Mouse (Mus musculus): ENCODE results near the gene Nprl2.

Gene Nprl2

GRCm38 (mm10) chr9:107534408-107535202 is 7.4 kb upstream of the Nprl2 start:
- no peak for DNase-seq (ENCODE audit: low read depth, low spot score)

GRCm38 (mm10) chr9:107538231-107538630 is 3.8 kb upstream of the Nprl2 start:
- no peak for DNase-seq (ENCODE audit: low read depth, low spot score)

- DNase-seq (ENCODE audit: low read depth, low spot score), result no peak
Measured at GRCm38 (mm10) chr9:107538711-107539110, 3.3 kb upstream of the Nprl2 start.

- DNase-seq (ENCODE audit: low read depth, low spot score), result no peak
Measured at GRCm38 (mm10) chr9:107539940-107540339, 2.1 kb upstream of the Nprl2 start.

- DNase-seq (ENCODE audit: low read depth, low spot score), result no peak
Measured at GRCm38 (mm10) chr9:107540420-107540819, 1.6 kb upstream of the Nprl2 start.

- no peak for DNase-seq (ENCODE audit: low read depth, low spot score)
Measured at GRCm38 (mm10) chr9:107541005-107541404, 1.0 kb upstream of the Nprl2 start.

GRCm38 (mm10) chr9:107542352-107542686 is 293 bp downstream of the Nprl2 start:
- DNase-seq (ENCODE audit: low read depth, low spot score), result no peak

- DNase-seq (ENCODE audit: low read depth, low spot score), result peak; percentile 58
Measured at GRCm38 (mm10) chr9:107542721-107543120, 695 bp downstream of the Nprl2 start.

GRCm38 (mm10) chr9:107543299-107543698 is 1.3 kb downstream of the Nprl2 start:
- DNase-seq (ENCODE audit: low read depth, low spot score), result no peak

GRCm38 (mm10) chr9:107544196-107544700 is 2.2 kb downstream of the Nprl2 start:
- no peak for DNase-seq (ENCODE audit: low read depth, low spot score)

GRCm38 (mm10) chr9:107544729-107545128 is 2.7 kb downstream of the Nprl2 start:
- no peak for DNase-seq (ENCODE audit: low read depth, low spot score)

- DNase-seq (ENCODE audit: low read depth, low spot score), result no peak
Measured at GRCm38 (mm10) chr9:107545199-107545598, 3.2 kb downstream of the Nprl2 start.

GRCm38 (mm10) chr9:107545602-107546001 is 3.6 kb downstream of the Nprl2 start:
- DNase-seq (ENCODE audit: low read depth, low spot score), result peak; percentile 80

GRCm38 (mm10) chr9:107547026-107547425 is 5.0 kb downstream of the Nprl2 start, which contains the start of gene Zmynd10:
Gene Zmynd10 (plus strand): TSS chr9:107547298.
- peak; percentile 94 for DNase-seq (ENCODE audit: low read depth, low spot score)

- DNase-seq (ENCODE audit: low read depth, low spot score), result no peak
Measured at GRCm38 (mm10) chr9:107547957-107548356, 5.9 kb downstream of the Nprl2 start.

- DNase-seq (ENCODE audit: low read depth, low spot score), result no peak
Measured at GRCm38 (mm10) chr9:107548820-107549219, 6.8 kb downstream of the Nprl2 start.

- no peak for DNase-seq (ENCODE audit: low read depth, low spot score)
Measured at GRCm38 (mm10) chr9:107549297-107550074, 7.5 kb downstream of the Nprl2 start.

GRCm38 (mm10) chr9:107550491-107551116 is 8.6 kb downstream of the Nprl2 start:
- DNase-seq (ENCODE audit: low read depth, low spot score), result peak; percentile 60

- peak; percentile 68 for DNase-seq (ENCODE audit: low read depth, low spot score)
Measured at GRCm38 (mm10) chr9:107551117-107551889, 9.3 kb downstream of the Nprl2 start, which contains the start of gene Rassf1. Gene Rassf1 (plus strand): TSS chr9:107551555.

- DNase-seq (ENCODE audit: low read depth, low spot score), result no peak
Measured at GRCm38 (mm10) chr9:107551890-107552355, 9.9 kb downstream of the Nprl2 start.
